Mouse (Mus musculus) stomach, embryonic 14.5 days (tissue): Measurements from ENCODE around the gene Pcp4. TPM values are rescaled to one million over a fixed set of nuclear protein-coding genes. Genes with fewer than 3 reads are reported as not detected.

Source experiments
- ATAC-seq: fragments of 200-750 bp; cut with Nextera tagmentation; 2 replicates; pipeline ENCODE4 v1.8.0; 2017; ENCODE audit warnings: low read depth, moderate TSS enrichment; ENCODE audit not compliant: insufficient number of reproducible peaks, insufficient read depth, low FRiP score
- H3K27ac ChIP-seq: fragments of 300-500 bp; sonication (generic); 2 replicates; pipeline ENCODE4 v1.5.1; 2014; ENCODE audit warnings: mild to moderate bottlenecking, low read length, moderate library complexity, mixed read lengths
- H3K27me3 ChIP-seq: fragments of 300-500 bp; sonication (generic); 2 replicates; pipeline ENCODE4 v1.6.1; 2014; ENCODE audit warnings: low read length, control low read depth, mixed read lengths; ENCODE audit not compliant: control insufficient read depth, insufficient read depth
- H3K36me3 ChIP-seq: fragments of 300-500 bp; sonication (generic); 2 replicates; pipeline ENCODE4 v1.6.1; 2014; ENCODE audit warnings: mild to moderate bottlenecking, control low read depth, low read length, moderate library complexity, mixed read lengths; ENCODE audit not compliant: control insufficient read depth, insufficient read depth
- H3K4me1 ChIP-seq: fragments of 300-500 bp; sonication (generic); 2 replicates; pipeline ENCODE4 v1.6.1; 2014; ENCODE audit warnings: low read length, control low read depth, mixed read lengths; ENCODE audit not compliant: control insufficient read depth, insufficient read depth
- H3K4me2 ChIP-seq: fragments of 300-500 bp; sonication (generic); replicated peaks from 2 replicates; pipeline ENCODE4 v1.6.1; 2014; ENCODE audit warnings: low read depth, low read length, control low read depth
- H3K4me3 ChIP-seq: fragments of 300-500 bp; sonication (generic); 2 replicates; pipeline ENCODE4 v1.5.1; 2014; ENCODE audit warnings: low read depth, low read length, control low read depth
- H3K9ac ChIP-seq: fragments of 300-500 bp; sonication (generic); replicated peaks from 2 replicates; pipeline ENCODE4 v1.6.1; 2014; ENCODE audit warnings: low read depth, mild to moderate bottlenecking, control low read depth, low read length, moderate library complexity, mixed read lengths
- H3K9me3 ChIP-seq: fragments of 300-500 bp; sonication (generic); 2 replicates; pipeline ENCODE4 v1.6.1; 2016; ENCODE audit warnings: low read depth, low read length, control low read depth; ENCODE audit not compliant: control insufficient read depth
- WGBS: fragments of 180-500 bp; shearing (Covaris S2); extraction: QIAGEN DNeasy Blood & Tissue Kit; methylation state at CpG from one replicate; pipeline ENCODE4 v1.1.7; 2014; 5-methylcytosine and 5-hydroxymethylcytosine counted together
- polyA plus RNA-seq: library from polyadenylated mRNA; unstranded; fragments of >200 nt; fragmentation: Nextera tagmentation; extraction: Ambion mirVana; gene quantifications from 2 replicates; pipeline ENCODE4 v1.2.1, GENCODE M21; 2014

The Pcp4 gene
- polyA plus RNA-seq, 1 experiment from 2014 or later: 34.3 TPM

DNA sequence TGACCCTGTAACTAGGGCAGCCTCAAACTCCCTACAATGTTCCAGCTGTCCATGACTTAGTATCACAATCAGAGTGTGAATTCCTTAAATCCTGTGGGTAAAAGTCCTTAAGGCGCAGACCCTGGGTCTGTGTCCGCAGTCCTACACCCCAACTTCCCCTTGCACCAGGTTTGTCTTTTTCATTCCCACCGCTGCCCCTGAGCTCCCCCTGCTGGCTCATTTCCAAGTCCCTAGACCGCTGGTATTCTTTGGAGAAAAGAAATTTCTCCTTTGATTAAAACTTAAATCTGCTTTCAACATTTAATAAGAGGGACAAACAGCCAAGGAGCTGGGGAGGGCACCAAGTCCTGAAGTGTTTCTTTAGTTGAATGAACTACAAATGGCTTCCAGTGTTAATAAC lies 2.2 kb downstream of the Pcp4 start:
- 37% methylated on average over 4 of the region's 4 CpGs for WGBS
- Histone ChIP-seq H3K9me3 (no peaks in the 10 kb centered on the region), H3K36me3 (no peaks in the 10 kb centered on the region), H3K4me3 (no peak overlapping the region), H3K27me3 (no peaks in the 10 kb centered on the region), H3K4me1 (peaks cover 7% of the 10 kb centered on the region), H3K9ac (no peak overlapping the region), H3K27ac (no peak overlapping the region), H3K4me2 (no peak overlapping the region)
- ATAC-seq: no peak

DNA sequence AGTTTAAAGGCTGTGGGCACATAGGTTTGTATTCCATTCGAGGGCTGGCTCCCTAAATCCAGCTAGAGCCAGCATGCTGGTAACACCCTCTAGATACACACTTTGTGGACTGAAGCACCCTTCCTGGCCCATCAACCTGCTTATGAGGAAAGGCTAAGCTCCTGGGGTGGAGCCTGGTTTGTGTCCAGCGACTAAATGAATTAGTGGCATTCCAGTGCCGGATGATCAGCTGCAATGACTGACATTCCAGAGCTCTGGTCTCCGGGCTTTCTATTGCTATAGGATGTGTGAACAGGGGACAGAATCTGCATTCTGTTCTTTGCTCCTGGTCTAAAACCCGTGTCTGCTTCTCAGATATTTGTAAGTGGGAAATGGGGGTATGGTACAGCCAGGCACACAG lies 5.0 kb downstream of the Pcp4 start:
- Histone ChIP-seq H3K27ac (no peak overlapping the region; the same call in 1 of the 2 replicates), H3K4me2 (peak overlapping the region; percentile 0; the same call in 1 of the 2 replicates)

DNA sequence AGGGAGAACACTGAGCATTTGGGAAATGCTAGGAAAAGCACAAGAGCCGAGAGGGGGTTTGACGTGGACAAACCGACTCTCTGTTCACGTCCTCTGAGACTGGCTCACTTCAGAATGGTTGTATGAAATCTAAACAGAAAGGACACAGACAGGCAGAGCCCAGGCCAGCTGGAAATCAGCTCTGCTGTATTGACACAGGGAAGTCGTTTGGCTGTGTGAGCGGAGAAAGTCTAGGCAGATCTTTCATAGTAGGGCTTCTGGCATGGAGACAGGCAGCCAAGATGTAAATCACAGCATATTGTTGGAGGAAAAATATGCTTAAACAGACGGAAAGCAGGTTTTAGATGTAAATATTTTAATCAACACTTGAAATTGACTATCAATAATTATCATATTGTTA lies 5.4 kb downstream of the Pcp4 start:
- Histone ChIP-seq H3K4me3 (no peak overlapping the region), H3K36me3 (no peaks in the 10 kb centered on the region), H3K4me2 (peak overlapping the region; percentile 0; the same call in 1 of the 2 replicates), H3K27ac (no peak overlapping the region; the same call in 1 of the 2 replicates), H3K4me1 (peaks cover 7% of the 10 kb centered on the region), H3K27me3 (no peaks in the 10 kb centered on the region), H3K9ac (no peak overlapping the region), H3K9me3 (no peaks in the 10 kb centered on the region)
- whole genome bisulfite sequencing: 13% methylated on average over 7 of the region's 7 CpGs
- peak; percentile 51; the same call in 1 of the 2 replicates for ATAC-seq

More for the DNA sequence above, 5.0 kb downstream of the Pcp4 start:
- no peaks in the 10 kb centered on the region for H3K27me3 ChIP-seq
- ATAC-seq: no peak
- H3K36me3 ChIP-seq: no peaks in the 10 kb centered on the region
- H3K9me3 ChIP-seq: no peaks in the 10 kb centered on the region
- H3K4me3 ChIP-seq: no peak overlapping the region
- H3K4me1 ChIP-seq: peaks cover 7% of the 10 kb centered on the region
- no peak overlapping the region for H3K9ac ChIP-seq
- 10% methylated on average over 5 of the region's 5 CpGs for WGBS

DNA sequence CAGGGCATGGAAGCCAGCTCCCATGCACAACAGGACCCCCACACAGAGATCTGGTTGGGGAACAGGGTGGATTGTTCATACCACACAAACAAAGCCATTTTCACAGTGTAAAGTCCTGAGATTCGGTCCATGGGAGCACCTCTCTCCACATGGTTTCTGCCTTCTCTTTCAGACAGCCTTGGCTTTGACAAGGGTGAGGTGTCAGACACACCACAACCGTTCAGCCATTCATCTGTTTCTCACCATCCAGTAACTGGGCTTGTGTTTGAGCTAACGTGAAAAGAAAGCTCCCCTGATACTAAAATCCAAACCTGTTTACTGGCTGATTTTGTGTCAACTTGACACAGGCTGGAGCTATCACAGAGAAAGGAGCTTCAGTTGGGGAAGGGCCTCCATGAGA lies 6.8 kb downstream of the Pcp4 start:
- H3K27ac ChIP-seq: no peak overlapping the region
- ATAC-seq: no peak
- H3K9ac ChIP-seq: no peak overlapping the region
- no peaks in the 10 kb centered on the region for H3K27me3 ChIP-seq
- H3K36me3 ChIP-seq: no peaks in the 10 kb centered on the region
- H3K4me1 ChIP-seq: peaks cover 7% of the 10 kb centered on the region
- H3K4me3 ChIP-seq: no peak overlapping the region
- H3K4me2 ChIP-seq: no peak overlapping the region
- no peaks in the 10 kb centered on the region for H3K9me3 ChIP-seq
- 68% methylated on average over 3 of the region's 3 CpGs for WGBS

DNA sequence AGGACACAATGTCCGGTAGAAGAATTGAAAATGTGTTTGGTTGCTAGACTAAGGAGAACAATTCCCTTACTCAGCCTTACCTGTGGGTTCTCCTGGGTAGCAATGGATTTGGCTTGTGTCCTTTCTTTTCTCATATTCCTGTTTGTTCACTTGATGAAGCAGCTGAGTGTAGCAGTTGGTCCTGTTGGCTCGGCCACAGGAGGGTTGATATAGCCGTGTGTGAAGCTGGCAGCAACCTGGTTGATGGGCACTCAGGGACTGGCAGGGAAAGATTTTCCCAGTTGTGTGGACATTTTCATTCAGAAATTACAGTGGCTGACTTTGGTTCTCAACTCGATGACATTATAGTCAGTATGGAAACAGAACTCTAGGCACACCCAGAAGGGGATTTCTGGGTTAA lies 14.4 kb downstream of the Pcp4 start:
- Histone ChIP-seq H3K27me3 (no peaks in the 10 kb centered on the region), H3K9ac (no peak overlapping the region), H3K4me2 (no peak overlapping the region), H3K27ac (no peak overlapping the region), H3K36me3 (no peaks in the 10 kb centered on the region), H3K4me3 (no peak overlapping the region), H3K9me3 (no peaks in the 10 kb centered on the region), H3K4me1 (no peaks in the 10 kb centered on the region)
- 86% methylated on average over 4 of the region's 4 CpGs for WGBS
- no peak for ATAC-seq

DNA sequence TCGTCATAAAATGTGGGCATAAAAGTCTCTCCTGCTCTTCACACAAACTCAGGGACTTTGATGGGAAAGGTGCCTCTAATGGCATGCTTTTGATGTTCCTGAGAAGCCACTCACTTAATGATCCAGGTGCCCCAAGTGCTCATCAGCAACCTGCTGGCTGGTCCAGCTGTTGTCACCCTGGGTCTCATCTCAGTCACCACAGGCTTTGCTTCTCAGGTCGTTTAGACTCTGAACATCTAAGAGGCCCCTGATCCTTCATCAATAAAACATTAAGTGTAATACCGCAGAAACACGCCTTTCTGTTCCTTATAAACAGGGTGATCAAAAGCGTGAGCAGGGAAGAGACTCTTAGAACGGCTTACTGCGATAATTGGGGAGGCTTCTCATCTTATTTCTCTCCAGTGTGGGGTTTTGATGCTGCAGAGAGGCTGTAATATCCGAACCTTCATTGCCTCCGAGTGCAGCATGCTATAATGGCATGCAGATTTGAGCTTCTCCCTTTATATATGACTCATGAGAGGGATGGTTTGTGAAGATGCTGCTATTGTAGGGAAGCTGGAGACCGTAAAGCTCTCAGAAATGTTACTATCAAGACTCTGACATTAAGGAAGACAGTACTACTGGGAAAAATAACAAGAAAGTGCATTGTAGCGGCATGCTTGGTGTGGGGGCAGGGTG lies 19.7 kb downstream of the Pcp4 start:
- Histone ChIP-seq H3K9ac (no peak overlapping the region), H3K36me3 (no peaks in the 10 kb centered on the region), H3K9me3 (no peaks in the 10 kb centered on the region), H3K4me2 (no peak overlapping the region), H3K27me3 (no peaks in the 10 kb centered on the region), H3K27ac (no peak overlapping the region), H3K4me3 (no peak overlapping the region), H3K4me1 (no peaks in the 10 kb centered on the region)
- no peak for ATAC-seq
- WGBS: 78% methylated on average over 11 of the region's 11 CpGs

DNA sequence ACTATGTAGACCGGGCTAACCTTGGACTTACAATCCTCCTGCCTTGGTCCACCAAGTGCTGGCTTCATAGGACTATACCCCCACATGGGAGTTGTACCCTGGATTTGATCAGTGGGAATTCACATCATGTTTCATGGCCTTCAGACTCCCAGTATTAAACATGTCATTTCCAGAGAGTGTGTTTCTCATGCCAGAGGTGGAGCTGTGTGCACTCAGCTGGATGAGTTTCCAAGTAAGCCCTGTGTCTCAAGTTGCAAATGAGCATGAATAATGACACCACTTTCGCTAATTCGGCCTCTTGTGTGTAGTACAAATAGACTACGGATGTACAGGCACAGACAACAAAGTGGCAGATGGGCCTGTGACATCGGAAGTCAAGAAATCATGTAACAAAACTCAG lies 20.6 kb downstream of the Pcp4 start:
- 76% methylated on average over 5 of the region's 5 CpGs for WGBS
- no peak for ATAC-seq
- no peaks in the 10 kb centered on the region for H3K4me1 ChIP-seq
- H3K27ac ChIP-seq: no peak overlapping the region
- no peak overlapping the region for H3K4me2 ChIP-seq
- no peaks in the 10 kb centered on the region for H3K36me3 ChIP-seq
- no peaks in the 10 kb centered on the region for H3K9me3 ChIP-seq
- no peak overlapping the region for H3K9ac ChIP-seq
- H3K4me3 ChIP-seq: no peak overlapping the region
- H3K27me3 ChIP-seq: no peaks in the 10 kb centered on the region

DNA sequence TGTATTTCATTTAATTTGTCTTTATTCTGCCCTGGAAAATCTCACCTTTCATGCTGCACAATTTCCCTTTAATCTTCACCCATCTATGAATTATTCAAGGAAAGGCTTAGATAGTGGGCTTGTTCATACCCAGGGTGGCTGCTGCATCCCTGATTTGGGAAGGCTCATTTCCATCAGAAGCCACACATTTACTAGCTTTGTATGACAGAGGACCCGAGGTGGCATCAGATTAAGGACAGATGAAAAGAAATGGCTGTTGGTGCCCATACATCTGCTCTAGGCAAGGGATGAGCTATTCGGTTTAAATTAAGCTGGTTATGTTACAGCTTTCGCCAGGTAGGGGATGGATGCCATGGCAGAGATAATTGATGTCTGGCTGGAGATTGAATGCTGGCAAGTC lies 24.1 kb downstream of the Pcp4 start:
- Histone ChIP-seq H3K4me2 (no peak overlapping the region), H3K27me3 (no peaks in the 10 kb centered on the region), H3K4me1 (no peaks in the 10 kb centered on the region), H3K27ac (no peak overlapping the region), H3K9me3 (no peaks in the 10 kb centered on the region), H3K4me3 (no peak overlapping the region), H3K9ac (no peak overlapping the region), H3K36me3 (no peaks in the 10 kb centered on the region)
- WGBS: 85% methylated on average over 3 of the region's 3 CpGs
- no peak for ATAC-seq

DNA sequence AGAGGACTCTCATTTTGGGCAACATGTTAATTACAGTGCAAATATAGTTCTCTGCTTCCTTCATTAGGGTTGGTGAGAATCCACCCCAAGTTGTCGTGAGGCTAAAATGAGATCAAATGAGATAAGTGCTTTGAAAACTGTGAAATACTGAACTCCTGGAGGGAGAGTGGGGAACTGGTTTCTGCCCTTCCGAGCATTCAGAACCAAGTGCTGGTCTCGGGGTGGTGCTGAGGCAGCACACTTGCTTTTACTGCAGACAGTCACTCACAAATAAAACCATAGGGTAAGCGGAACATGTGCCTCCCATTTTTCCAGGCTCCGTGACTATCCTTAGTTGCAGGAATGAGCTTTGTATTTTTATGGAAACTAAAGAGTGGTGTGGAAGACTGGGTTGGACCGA lies 26.7 kb downstream of the Pcp4 start:
- Histone ChIP-seq H3K4me2 (no peak overlapping the region), H3K36me3 (no peaks in the 10 kb centered on the region), H3K4me1 (peaks cover 5% of the 10 kb centered on the region; the same call in 1 of the 2 replicates), H3K27ac (no peak overlapping the region), H3K27me3 (no peaks in the 10 kb centered on the region), H3K4me3 (no peak overlapping the region), H3K9ac (no peak overlapping the region), H3K9me3 (no peaks in the 10 kb centered on the region)
- ATAC-seq: no peak
- WGBS: 76% methylated on average over 6 of the region's 6 CpGs
